Mouse (Mus musculus): Measurements from ENCODE around the gene Glis2. TPM values are rescaled to one million over a fixed set of nuclear protein-coding genes. Genes with fewer than 3 reads are reported as not detected.

Glis2 gene
- polyA plus RNA-seq, 1 experiment: 19.5 TPM

- H3K27ac ChIP-seq (ENCODE audit: insufficient read depth, low read length): no peak overlapping the region
- H3K4me1 ChIP-seq (ENCODE audit: control insufficient read depth, insufficient read depth, low read length): peaks cover 20% of the 10 kb centered on the region
- H3K4me3 ChIP-seq (replicated peaks; ENCODE audit: insufficient read depth, low read depth, low read length): no peak overlapping the region
- WGBS: 80% methylated on average over 6 of the region's 6 CpGs
- TF ChIP-seq POLR2A (IDR thresholded peaks at IDR 0.05; ENCODE audit: borderline replicate concordance, insufficient read depth, low read length) (no peak), CTCF (IDR thresholded peaks at IDR 0.05; ENCODE audit: borderline replicate concordance, insufficient read depth, low read depth, low read length) (no peak)
- H3K27me3 ChIP-seq (ENCODE audit: control insufficient read depth, insufficient read depth, low read length): no peaks in the 10 kb centered on the region
- DNase-seq: peak in 1 of 2 experiments; percentile 17
Observed at GRCm38 (mm10) chr16:4642937-4643336, 48.4 kb downstream of the Glis2 start.

GRCm38 (mm10) chr16:4643670-4644419 lies 49.3 kb downstream of the Glis2 start:
- 27% methylated on average over 11 of the region's 11 CpGs for WGBS
- no peak for TF ChIP-seq CTCF (IDR thresholded peaks at IDR 0.05; ENCODE audit: borderline replicate concordance, insufficient read depth, low read depth, low read length)
- TF ChIP-seq POLR2A (IDR thresholded peaks at IDR 0.05; ENCODE audit: borderline replicate concordance, insufficient read depth, low read length): no peak
- peak; percentile 81 to 85 for DNase-seq
- H3K4me1 ChIP-seq (ENCODE audit: control insufficient read depth, insufficient read depth, low read length): peaks cover 20% of the 10 kb centered on the region
- no peak overlapping the region for H3K27ac ChIP-seq (ENCODE audit: insufficient read depth, low read length)
- H3K4me3 ChIP-seq (replicated peaks; ENCODE audit: insufficient read depth, low read depth, low read length): no peak overlapping the region
- no peaks in the 10 kb centered on the region for H3K27me3 ChIP-seq (ENCODE audit: control insufficient read depth, insufficient read depth, low read length)

- Histone ChIP-seq H3K4me1 (ENCODE audit: control insufficient read depth, insufficient read depth, low read length) (peaks cover 20% of the 10 kb centered on the region), H3K27me3 (ENCODE audit: control insufficient read depth, insufficient read depth, low read length) (no peaks in the 10 kb centered on the region), H3K4me3 (replicated peaks; ENCODE audit: insufficient read depth, low read depth, low read length) (no peak overlapping the region), H3K27ac (ENCODE audit: insufficient read depth, low read length) (no peak overlapping the region)
- TF ChIP-seq CTCF (IDR thresholded peaks at IDR 0.05; ENCODE audit: borderline replicate concordance, insufficient read depth, low read depth, low read length) (no peak), POLR2A (IDR thresholded peaks at IDR 0.05; ENCODE audit: borderline replicate concordance, insufficient read depth, low read length) (no peak)
- 90% methylated on average over 4 of the region's 4 CpGs for WGBS
- DNase-seq: no peak
Observed at GRCm38 (mm10) chr16:4645867-4646266, 51.4 kb downstream of the Glis2 start.

GRCm38 (mm10) chr16:4646831-4647230 lies 52.3 kb downstream of the Glis2 start:
- DNase-seq: no peak
- Histone ChIP-seq H3K4me1 (ENCODE audit: control insufficient read depth, insufficient read depth, low read length) (peaks cover 20% of the 10 kb centered on the region), H3K27me3 (ENCODE audit: control insufficient read depth, insufficient read depth, low read length) (no peaks in the 10 kb centered on the region), H3K4me3 (replicated peaks; ENCODE audit: insufficient read depth, low read depth, low read length) (no peak overlapping the region), H3K27ac (ENCODE audit: insufficient read depth, low read length) (no peak overlapping the region)
- TF ChIP-seq CTCF (IDR thresholded peaks at IDR 0.05; ENCODE audit: borderline replicate concordance, insufficient read depth, low read depth, low read length) (no peak), POLR2A (IDR thresholded peaks at IDR 0.05; ENCODE audit: borderline replicate concordance, insufficient read depth, low read length) (no peak)
- WGBS: 94% methylated on average over 4 of the region's 4 CpGs

GRCm38 (mm10) chr16:4647651-4648141 lies 53.2 kb downstream of the Glis2 start:
- no peak for TF ChIP-seq CTCF (IDR thresholded peaks at IDR 0.05; ENCODE audit: borderline replicate concordance, insufficient read depth, low read depth, low read length)
- no peak for TF ChIP-seq POLR2A (IDR thresholded peaks at IDR 0.05; ENCODE audit: borderline replicate concordance, insufficient read depth, low read length)
- H3K4me1 ChIP-seq (ENCODE audit: control insufficient read depth, insufficient read depth, low read length): peaks cover 26% of the 10 kb centered on the region
- H3K27me3 ChIP-seq (ENCODE audit: control insufficient read depth, insufficient read depth, low read length): no peaks in the 10 kb centered on the region
- no peak overlapping the region for H3K27ac ChIP-seq (ENCODE audit: insufficient read depth, low read length)
- peak in 1 of 2 experiments; percentile 12 for DNase-seq
- H3K4me3 ChIP-seq (replicated peaks; ENCODE audit: insufficient read depth, low read depth, low read length): no peak overlapping the region
- WGBS: 76% methylated on average over 13 of the region's 13 CpGs

- Histone ChIP-seq H3K27ac (ENCODE audit: insufficient read depth, low read length) (no peak overlapping the region), H3K27me3 (ENCODE audit: control insufficient read depth, insufficient read depth, low read length) (no peaks in the 10 kb centered on the region), H3K4me1 (ENCODE audit: control insufficient read depth, insufficient read depth, low read length) (peaks cover 26% of the 10 kb centered on the region), H3K4me3 (replicated peaks; ENCODE audit: insufficient read depth, low read depth, low read length) (no peak overlapping the region)
- WGBS: 85% methylated on average over 28 of the region's 28 CpGs
- peak in 1 of 2 experiments; percentile 14 for DNase-seq
- TF ChIP-seq POLR2A (IDR thresholded peaks at IDR 0.05; ENCODE audit: borderline replicate concordance, insufficient read depth, low read length) (no peak), CTCF (IDR thresholded peaks at IDR 0.05; ENCODE audit: borderline replicate concordance, insufficient read depth, low read depth, low read length) (no peak)
Observed at GRCm38 (mm10) chr16:4648416-4649023, 54.0 kb downstream of the Glis2 start.

GRCm38 (mm10) chr16:4649211-4649610 lies 54.7 kb downstream of the Glis2 start:
- Histone ChIP-seq H3K4me1 (ENCODE audit: control insufficient read depth, insufficient read depth, low read length) (peaks cover 25% of the 10 kb centered on the region), H3K27me3 (ENCODE audit: control insufficient read depth, insufficient read depth, low read length) (no peaks in the 10 kb centered on the region), H3K27ac (ENCODE audit: insufficient read depth, low read length) (no peak overlapping the region), H3K4me3 (replicated peaks; ENCODE audit: insufficient read depth, low read depth, low read length) (no peak overlapping the region)
- 82% methylated on average over 5 of the region's 5 CpGs for WGBS
- DNase-seq: no peak
- TF ChIP-seq CTCF (IDR thresholded peaks at IDR 0.05; ENCODE audit: borderline replicate concordance, insufficient read depth, low read depth, low read length) (no peak), POLR2A (IDR thresholded peaks at IDR 0.05; ENCODE audit: borderline replicate concordance, insufficient read depth, low read length) (no peak)

- no peaks in the 10 kb centered on the region for H3K27me3 ChIP-seq (ENCODE audit: control insufficient read depth, insufficient read depth, low read length)
- no peak for TF ChIP-seq POLR2A (IDR thresholded peaks at IDR 0.05; ENCODE audit: borderline replicate concordance, insufficient read depth, low read length)
- no peak for TF ChIP-seq CTCF (IDR thresholded peaks at IDR 0.05; ENCODE audit: borderline replicate concordance, insufficient read depth, low read depth, low read length)
- peak in 1 of 2 experiments; percentile 11 for DNase-seq
- 93% methylated on average over 11 of the region's 11 CpGs for WGBS
- H3K27ac ChIP-seq (ENCODE audit: insufficient read depth, low read length): no peak overlapping the region
- H3K4me3 ChIP-seq (replicated peaks; ENCODE audit: insufficient read depth, low read depth, low read length): no peak overlapping the region
- peaks cover 26% of the 10 kb centered on the region for H3K4me1 ChIP-seq (ENCODE audit: control insufficient read depth, insufficient read depth, low read length)
Observed at GRCm38 (mm10) chr16:4649692-4650091, 55.2 kb downstream of the Glis2 start.
